Mouse (Mus musculus) Patski (cell line): ENCODE data around the gene B4galt4. TPM values are rescaled to one million over a fixed set of nuclear protein-coding genes. Genes with fewer than 3 reads are reported as not detected.

Experiments
- ATAC-seq: fragments of 100-300 bp; one replicate; pipeline ENCODE4 v1.8.0; 2021
- CTCF ChIA-PET: fragments of 350-600 bp; sonication (Branson Sonifier 250); formaldehyde crosslinking; loops from one replicate; lab custom pipeline; 2022; ENCODE audit warnings: inconsistent platforms; lab: Charles Lee
- POLR2A ChIA-PET: fragments of 350-600 bp; sonication (Branson Sonifier 250); formaldehyde crosslinking; loops from one replicate; lab custom pipeline; 2022; ENCODE audit warnings: antibody characterized with exemption, inconsistent platforms; lab: Charles Lee
- DNase-seq: peaks from one replicate; pipeline ENCODE4 v3.0.0-alpha.2; 2011; ENCODE audit warnings: low read depth, low spot score
- H3K27me3 ChIP-seq: fragments of 371-371 bp; one replicate; pipeline ENCODE4 v1.5.1; 2021
- CTCF ChIP-seq: fragments of 100-300 bp; IDR thresholded peaks from one replicate; pipeline ENCODE4 v1.5.1; 2021
- in situ Hi-C: fragments of 300-500 bp; cut with MboI; formaldehyde crosslinking; loops from 3 replicates; pipeline ENCODE4 v1.11.1; 2018; ENCODE audit warnings: low pct_unique_long_range_greater_than_20kb, mixed read lengths
- polyA plus RNA-seq: library from polyadenylated mRNA; unstranded; gene quantifications from one replicate; pipeline ENCODE4 v1.2.3, GENCODE M21; 2021

The B4galt4 gene
- polyA plus RNA-seq, 1 experiment from 2014 or later = 13.0 TPM

DNA sequence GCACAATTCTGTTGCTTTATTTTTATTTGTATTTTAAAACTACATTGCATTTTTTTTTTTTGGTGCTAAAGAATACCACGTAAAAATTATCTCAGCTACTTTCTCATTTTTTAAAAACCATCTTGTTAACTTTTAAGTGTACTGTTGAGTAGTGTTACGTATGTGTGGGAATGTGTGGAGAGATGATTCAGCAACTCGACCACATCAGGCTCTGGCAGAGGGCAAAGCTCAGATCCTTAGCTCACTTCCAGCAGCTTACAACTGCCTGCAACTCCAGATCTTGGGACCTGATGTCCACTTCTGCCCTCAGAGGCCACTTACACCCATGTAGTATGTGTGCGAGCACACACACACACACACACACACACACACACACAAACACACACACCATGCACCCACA lies 14.5 kb downstream of the B4galt4 start:
- TF ChIP-seq CTCF = no peak
- POLR2A ChIA-PET = no interaction called here
- CTCF ChIA-PET = interaction anchor here (0.9 to 1.4 kb wide), 4 partner anchors 9 to 27 kb away, joined by 3 read pairs; no protein-coding TSS in a partner anchor
- H3K27me3 ChIP-seq = no peaks in the 10 kb centered on the region
- DNase-seq (no peak), ATAC-seq (peak; percentile 40)
- in situ Hi-C loops = no loop called here

DNA sequence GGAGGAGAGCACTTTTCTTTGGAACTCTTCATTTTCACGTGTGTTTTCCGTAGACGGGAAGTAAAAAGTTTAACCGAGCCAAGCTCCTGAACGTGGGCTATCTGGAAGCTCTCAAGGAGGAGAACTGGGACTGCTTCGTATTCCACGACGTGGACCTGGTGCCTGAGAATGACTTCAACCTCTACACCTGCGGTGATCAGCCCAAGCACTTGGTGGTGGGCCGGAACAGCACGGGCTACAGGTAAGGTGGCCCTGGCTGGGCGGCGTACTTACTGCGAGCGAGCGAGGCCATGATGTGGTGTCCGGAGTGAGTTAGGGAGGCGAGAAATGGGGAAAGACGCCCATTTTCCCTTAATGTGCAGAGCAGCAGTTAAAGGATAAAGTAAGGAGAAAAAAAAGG lies 15.6 kb downstream of the B4galt4 start:
- ATAC-seq (no peak), DNase-seq (no peak)
- no peaks in the 10 kb centered on the region for H3K27me3 ChIP-seq
- CTCF ChIA-PET = no interaction called here
- no peak for TF ChIP-seq CTCF
- POLR2A ChIA-PET = no interaction called here
- in situ Hi-C loops = no loop called here

DNA sequence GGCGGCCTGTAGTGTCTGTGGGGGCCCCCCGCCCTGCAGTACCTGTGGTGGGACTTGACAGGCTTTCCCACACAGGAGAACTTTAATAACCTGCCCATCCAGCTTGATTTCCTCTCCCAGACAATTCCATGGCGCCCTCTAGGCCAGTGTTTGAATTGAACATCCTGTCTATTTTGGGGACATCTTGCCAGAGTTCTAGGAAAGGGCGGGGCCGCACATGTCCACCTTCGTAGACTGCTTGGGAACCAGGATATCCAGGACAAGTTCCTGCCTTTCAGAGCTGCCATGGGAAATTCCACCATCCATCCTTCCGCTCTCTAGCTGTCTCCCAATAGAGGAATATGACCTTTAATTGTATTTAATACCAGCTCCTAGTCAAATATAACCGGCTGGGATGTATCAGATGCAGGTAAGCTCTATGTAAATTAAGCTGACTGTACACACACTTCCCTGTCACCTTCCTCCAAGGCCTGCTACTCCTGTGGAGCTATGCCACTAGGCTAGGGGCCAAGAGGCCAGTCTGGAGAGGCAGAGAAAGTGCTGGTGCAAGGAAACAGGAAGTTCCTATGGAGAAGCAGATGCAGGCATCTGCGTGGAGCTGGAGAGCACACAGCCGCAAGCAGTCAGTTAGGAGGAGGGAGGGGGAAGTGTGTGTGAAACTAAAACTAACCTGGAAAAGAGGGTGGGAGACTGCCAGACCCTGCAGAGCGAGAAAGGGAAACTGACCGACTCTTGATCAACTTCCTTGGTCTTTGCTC lies 16.2 kb downstream of the B4galt4 start:
- DNase-seq (no peak), ATAC-seq (no peak)
- in situ Hi-C loops = no loop called here
- no peaks in the 10 kb centered on the region for H3K27me3 ChIP-seq
- CTCF ChIA-PET = no interaction called here
- POLR2A ChIA-PET = no interaction called here
- no peak for TF ChIP-seq CTCF

DNA sequence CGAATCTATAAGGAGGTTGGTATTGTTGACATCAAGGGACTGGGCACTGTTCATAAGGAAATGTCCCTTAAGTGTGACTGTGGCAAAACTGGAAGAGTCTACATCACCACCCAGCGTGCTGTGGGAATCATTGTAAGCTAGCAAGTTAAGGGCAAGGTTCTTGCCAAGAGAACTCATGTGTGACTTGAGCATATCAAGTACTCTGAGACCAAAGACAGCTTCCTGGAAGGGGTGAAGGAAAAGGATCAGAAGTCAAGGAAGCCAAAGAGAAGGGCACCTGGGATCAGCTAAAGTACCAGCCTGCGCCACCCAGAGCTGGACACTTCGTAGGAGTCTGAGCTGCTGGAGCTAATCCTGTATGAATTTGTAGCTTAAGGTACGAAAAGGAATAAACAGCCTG lies 18.2 kb downstream of the B4galt4 start:
- ChIA-PET CTCF (interaction anchor here (0.9 kb wide), 1 partner anchor 28 kb away, joined by 3 read pairs; no protein-coding TSS in a partner anchor), POLR2A (no interaction called here)
- in situ Hi-C loops = no loop called here
- no peaks in the 10 kb centered on the region for H3K27me3 ChIP-seq
- ATAC-seq (no peak), DNase-seq (no peak)
- no peak for TF ChIP-seq CTCF

DNA sequence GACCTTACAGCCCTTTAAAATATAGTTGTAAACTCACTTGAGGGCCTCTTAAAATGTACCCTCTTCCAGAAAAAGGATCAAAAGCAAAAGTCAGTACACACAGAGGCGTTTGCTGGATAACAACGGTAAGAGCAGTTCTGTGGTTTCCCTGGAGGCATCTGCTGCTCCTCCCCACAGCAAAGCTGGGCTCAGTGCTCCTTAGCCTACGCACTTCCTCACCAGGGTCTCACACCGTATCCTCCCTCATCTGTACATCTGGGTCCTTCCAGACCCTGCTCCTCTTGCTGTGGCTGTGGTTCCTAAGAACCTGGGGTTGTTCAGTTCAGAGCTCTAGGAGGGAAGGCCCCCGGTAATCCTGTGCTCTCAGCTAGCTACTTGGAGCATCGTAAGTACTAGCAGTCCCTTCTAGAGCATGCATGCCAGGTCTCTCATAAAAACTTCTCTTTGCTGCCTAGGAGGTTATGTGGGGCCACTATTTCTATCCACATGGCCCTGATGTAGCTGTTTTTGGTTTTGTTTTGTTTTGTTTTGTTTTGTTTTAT lies 18.8 kb downstream of the B4galt4 start:
- no peak for TF ChIP-seq CTCF
- ChIA-PET CTCF (no interaction called here), POLR2A (no interaction called here)
- in situ Hi-C loops = no loop called here
- no peaks in the 10 kb centered on the region for H3K27me3 ChIP-seq
- DNase-seq (no peak), ATAC-seq (no peak)

DNA sequence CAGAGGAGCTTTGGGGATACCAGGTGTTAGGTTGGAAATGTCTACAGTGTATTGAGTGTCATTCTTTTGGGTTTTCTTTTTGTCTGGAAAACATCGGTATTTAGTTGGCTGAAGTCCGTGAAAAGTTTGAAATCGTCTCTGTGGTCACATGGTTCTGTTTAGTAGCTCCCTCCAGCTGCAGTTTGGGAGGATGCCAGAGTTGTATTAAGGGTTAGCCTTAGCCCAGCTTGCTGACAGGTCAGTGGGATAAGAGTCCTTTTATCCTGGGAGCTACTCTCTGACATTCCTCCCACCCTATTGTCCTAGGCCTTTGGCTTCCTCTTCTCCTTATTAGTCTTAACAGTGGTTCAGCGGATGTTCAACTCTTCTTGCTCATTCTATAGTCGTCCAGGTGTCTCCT lies 19.9 kb downstream of the B4galt4 start:
- ChIA-PET CTCF (no interaction called here), POLR2A (no interaction called here)
- TF ChIP-seq CTCF = no peak
- no peak for DNase-seq
- H3K27me3 ChIP-seq = no peaks in the 10 kb centered on the region
- no peak for ATAC-seq
- in situ Hi-C loops = no loop called here

DNA sequence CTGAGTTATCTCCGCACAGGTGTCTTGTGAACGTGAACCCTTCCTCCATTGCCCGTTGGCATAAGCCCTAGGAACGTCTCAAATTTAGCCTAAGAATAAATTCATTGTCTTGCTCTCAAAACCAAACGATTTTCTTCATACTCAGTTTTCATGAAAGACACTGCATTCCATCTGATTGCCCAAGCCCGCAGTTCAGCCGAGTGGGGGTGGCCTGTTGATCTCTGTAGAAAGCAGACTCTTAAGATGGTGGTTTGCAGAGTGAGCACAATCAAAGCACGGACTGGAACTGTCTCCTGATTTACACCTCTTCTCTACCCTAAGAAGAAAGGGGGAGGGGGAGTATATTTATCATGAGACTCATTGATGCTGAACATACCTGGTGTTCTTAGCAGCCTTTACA lies 20.3 kb downstream of the B4galt4 start:
- in situ Hi-C loops = no loop called here
- DNase-seq = no peak
- ATAC-seq = no peak
- POLR2A ChIA-PET = no interaction called here
- no peak for TF ChIP-seq CTCF
- H3K27me3 ChIP-seq = no peaks in the 10 kb centered on the region
- CTCF ChIA-PET = no interaction called here

DNA sequence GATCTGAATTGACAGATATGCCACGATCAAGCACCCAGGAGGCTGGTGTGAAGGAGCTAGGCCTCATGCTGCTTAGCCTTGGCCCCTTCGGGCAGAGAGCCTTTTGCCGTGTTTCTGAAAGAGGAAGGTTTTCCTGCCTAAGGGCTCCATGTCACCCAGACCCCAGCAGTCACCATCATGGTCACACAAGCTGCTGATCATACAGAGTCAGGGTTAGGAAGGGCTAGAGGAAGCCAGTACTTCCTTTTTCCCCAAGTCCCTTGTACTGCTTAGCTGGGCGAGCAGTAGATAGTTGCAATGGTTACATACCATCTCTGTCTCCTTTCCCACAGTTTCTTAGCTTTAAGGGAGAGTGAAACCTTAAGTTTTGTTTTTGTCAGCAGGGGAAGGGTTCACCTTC lies 21.4 kb downstream of the B4galt4 start:
- no peak for TF ChIP-seq CTCF
- DNase-seq (no peak), ATAC-seq (no peak)
- H3K27me3 ChIP-seq = no peaks in the 10 kb centered on the region
- ChIA-PET CTCF (interaction anchor here (0.9 kb wide), 1 partner anchor 21 kb away, joined by 3 read pairs; the partner anchor contains the start of gene B4galt4), POLR2A (no interaction called here)
- in situ Hi-C loops = no loop called here

DNA sequence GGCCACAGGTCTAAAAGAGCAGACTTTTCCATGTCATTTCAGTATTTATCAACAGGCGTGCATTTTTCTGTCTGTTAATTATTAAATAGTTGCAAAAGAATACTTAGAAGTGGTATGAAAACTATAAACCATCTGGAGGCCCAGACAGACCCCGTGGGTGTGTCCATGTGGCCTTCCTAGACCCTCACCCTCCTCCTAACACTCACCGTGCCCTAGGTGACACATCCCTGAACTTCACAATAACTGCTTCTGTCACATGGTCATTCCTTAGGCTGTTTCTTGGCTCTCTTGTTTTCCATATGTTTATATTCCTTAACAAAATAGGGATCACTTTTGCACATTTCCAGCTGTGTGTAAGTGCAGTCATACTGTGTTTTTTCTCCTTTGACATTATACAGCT lies 24.6 kb downstream of the B4galt4 start:
- ATAC-seq = no peak
- DNase-seq = no peak
- H3K27me3 ChIP-seq = no peaks in the 10 kb centered on the region
- ChIA-PET POLR2A (no interaction called here), CTCF (no interaction called here)
- in situ Hi-C loops = no loop called here
- TF ChIP-seq CTCF = no peak

- POLR2A ChIA-PET = no interaction called here
- in situ Hi-C loops = no loop called here
- CTCF ChIA-PET = no interaction called here
- no peak for TF ChIP-seq CTCF
- no peak for DNase-seq
- no peak for ATAC-seq
- H3K27me3 ChIP-seq = no peaks in the 10 kb centered on the region
Measured at GRCm38 (mm10) chr16:38767761-38768160, 25.7 kb downstream of the B4galt4 start.

- ATAC-seq (no peak), DNase-seq (no peak)
- CTCF ChIA-PET = no interaction called here
- H3K27me3 ChIP-seq = no peaks in the 10 kb centered on the region
- POLR2A ChIA-PET = no interaction called here
- no peak for TF ChIP-seq CTCF
- in situ Hi-C loops = no loop called here
Measured at GRCm38 (mm10) chr16:38768386-38768785, 26.3 kb downstream of the B4galt4 start.
